Mouse (Mus musculus): ENCODE measurements around the gene Smarcc2. TPM values are rescaled to one million over a fixed set of nuclear protein-coding genes. Genes with fewer than 3 reads are reported as not detected.

Smarcc2 gene
- polyA plus RNA-seq, 1 experiment from 2014 or later: 34.9 TPM

DNA sequence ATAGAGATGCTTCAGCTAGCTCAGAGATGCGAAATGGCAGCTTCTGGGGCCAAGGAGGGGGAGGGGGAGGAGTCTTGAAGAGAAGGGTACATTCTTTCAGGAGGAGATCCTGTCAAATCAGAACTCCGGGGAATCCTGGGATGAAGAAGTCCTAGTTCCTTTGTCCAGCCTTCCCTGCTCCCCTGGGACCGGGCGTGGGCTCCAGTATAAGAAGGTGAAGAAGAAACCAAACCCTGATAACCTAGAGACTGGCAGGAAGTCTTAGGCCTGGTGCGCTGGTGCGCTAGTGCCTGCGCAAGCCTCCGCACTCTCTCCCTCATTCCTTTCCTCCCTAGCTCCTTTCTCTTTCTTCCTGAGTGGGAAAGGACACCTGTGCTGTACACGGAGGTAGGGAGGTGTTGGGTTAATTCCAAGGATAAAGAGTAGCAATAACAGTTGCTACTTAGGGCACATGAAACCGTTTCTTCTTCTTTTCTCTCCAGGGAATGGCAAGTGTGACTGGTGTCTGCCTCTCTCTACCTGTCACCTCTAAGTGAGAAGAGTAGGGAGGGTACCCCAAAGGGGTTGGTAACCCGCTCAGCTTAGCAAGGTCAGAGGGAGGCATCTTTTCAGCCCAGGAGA is 65.2 kb downstream of the Smarcc2 start:
- peak overlapping the region; percentile 92; the same call in 1 of the 2 replicates for H3K27ac ChIP-seq
- peak overlapping the region; percentile 90 for H3K9ac ChIP-seq
- H3K4me3 ChIP-seq: peak overlapping the region; percentile 83
- peaks cover 35% of the 10 kb centered on the region for H3K4me1 ChIP-seq
- peaks cover 5% of the 10 kb centered on the region; the same call in 1 of the 2 replicates for H3K27me3 ChIP-seq (replicated peaks)
- ATAC-seq: no peak
- WGBS (ENCODE audit: insufficient replicate concordance): 20% methylated on average over 11 of the region's 11 CpGs
- H3K36me3 ChIP-seq: peaks cover 33% of the 10 kb centered on the region
- no peaks in the 10 kb centered on the region for H3K9me3 ChIP-seq (replicated peaks)
- peak overlapping the region; percentile 100 for H3K4me2 ChIP-seq

DNA sequence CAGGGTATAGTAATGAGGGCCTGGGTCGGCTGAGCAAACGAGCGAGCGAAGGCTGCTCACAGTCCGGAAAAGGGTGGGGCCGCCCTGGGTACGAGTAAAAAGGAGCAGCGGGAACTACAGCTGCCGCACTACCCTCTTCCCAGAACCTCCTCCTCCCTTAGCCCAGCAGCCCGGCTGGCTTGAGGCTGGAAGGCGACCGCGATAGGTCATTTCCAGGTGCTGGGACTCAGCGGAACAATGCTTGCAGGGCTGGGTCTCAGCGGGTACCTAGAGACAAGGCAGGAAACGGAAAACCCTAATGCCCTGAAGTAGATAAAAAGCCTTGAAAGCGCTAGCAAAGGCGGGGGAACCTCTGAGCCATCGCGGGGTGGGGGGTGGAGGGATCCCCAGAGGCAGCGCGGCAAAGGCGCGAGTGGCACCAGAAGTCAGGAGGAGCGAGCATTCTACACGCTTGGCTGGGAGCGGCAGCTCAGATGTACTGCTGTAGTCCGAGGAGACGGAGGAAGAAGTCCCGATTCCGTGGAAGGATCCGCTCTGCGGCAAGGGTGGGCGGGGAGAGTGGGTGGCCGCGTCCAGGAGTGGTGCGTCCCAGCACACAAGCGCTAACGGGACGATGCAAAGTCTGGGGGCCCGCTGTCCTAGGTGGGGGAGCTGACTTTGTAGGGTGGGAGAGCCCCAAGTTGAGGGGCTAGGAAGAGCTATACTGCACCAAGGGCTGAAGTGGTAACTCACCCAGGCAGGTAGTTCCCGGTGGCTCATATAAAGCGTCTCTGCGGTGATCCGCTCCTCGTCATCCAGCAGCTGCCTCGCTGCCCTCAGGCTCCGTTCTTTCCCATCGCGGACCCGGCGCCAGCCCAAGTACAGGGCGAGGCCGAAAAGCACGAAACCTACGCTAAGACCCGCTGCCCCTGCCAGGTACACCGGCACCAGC is 65.9 kb downstream of the Smarcc2 start:
- Histone ChIP-seq H3K27ac (peak overlapping the region; percentile 92), H3K9me3 (replicated peaks) (no peaks in the 10 kb centered on the region), H3K4me1 (peaks cover 35% of the 10 kb centered on the region), H3K27me3 (replicated peaks) (peaks cover 5% of the 10 kb centered on the region), H3K36me3 (peaks cover 25% of the 10 kb centered on the region), H3K9ac (peak overlapping the region; percentile 90), H3K4me2 (peak overlapping the region; percentile 100), H3K4me3 (peak overlapping the region; percentile 83)
- WGBS (ENCODE audit: insufficient replicate concordance): 1% methylated on average over 58 of the region's 58 CpGs
- ATAC-seq: peak; percentile 12

DNA sequence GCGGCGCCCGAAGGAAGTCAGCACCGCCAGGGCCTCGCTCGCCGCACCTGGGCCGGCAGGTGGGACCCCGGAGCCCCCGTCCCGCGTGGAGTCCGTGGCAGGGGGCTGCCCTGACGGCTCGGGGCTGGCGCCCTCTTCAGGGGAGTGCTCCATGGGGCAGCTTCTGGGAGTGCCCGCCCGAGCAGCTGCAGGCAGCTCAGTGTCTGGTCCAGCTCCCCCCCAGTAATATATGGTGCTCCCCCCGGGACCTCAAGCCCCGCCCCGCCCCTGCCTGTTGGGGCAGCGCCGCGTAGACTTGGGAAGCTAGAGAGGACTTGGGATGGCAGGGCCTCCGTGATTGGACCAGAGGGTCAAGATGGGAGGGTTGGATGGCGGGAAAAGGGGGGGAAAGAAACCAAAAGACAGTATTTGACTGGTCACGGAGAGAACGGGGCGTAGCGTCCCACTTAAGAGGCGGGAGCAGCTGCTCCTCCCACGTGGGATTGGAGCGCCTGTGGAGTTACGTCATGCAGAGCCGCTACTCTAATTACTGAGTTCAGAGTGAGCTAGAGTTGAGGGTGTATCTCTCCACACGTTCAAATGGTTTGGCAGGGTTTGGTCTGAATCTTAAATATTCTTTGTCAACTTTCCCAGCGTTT is 66.7 kb downstream of the Smarcc2 start, which contains the start of gene Esyt1:
Esyt1 (minus strand) TSS at position 201 of the 638 bp plus-strand sequence.
- peak; percentile 96 for ATAC-seq
- H3K9me3 ChIP-seq (replicated peaks): no peaks in the 10 kb centered on the region
- peaks cover 17% of the 10 kb centered on the region for H3K36me3 ChIP-seq
- H3K4me1 ChIP-seq: peaks cover 35% of the 10 kb centered on the region
- peak within 1 kb of the TSS; percentile 100 for H3K4me2 ChIP-seq
- peaks cover 5% of the 10 kb centered on the region for H3K27me3 ChIP-seq (replicated peaks)
- peak within 1 kb of the TSS; percentile 90 for H3K9ac ChIP-seq
- peak within 1 kb of the TSS; percentile 83 for H3K4me3 ChIP-seq
- H3K27ac ChIP-seq: peak within 1 kb of the TSS; percentile 92
- whole genome bisulfite sequencing (ENCODE audit: insufficient replicate concordance): 1% methylated on average over 37 of the region's 37 CpGs

DNA sequence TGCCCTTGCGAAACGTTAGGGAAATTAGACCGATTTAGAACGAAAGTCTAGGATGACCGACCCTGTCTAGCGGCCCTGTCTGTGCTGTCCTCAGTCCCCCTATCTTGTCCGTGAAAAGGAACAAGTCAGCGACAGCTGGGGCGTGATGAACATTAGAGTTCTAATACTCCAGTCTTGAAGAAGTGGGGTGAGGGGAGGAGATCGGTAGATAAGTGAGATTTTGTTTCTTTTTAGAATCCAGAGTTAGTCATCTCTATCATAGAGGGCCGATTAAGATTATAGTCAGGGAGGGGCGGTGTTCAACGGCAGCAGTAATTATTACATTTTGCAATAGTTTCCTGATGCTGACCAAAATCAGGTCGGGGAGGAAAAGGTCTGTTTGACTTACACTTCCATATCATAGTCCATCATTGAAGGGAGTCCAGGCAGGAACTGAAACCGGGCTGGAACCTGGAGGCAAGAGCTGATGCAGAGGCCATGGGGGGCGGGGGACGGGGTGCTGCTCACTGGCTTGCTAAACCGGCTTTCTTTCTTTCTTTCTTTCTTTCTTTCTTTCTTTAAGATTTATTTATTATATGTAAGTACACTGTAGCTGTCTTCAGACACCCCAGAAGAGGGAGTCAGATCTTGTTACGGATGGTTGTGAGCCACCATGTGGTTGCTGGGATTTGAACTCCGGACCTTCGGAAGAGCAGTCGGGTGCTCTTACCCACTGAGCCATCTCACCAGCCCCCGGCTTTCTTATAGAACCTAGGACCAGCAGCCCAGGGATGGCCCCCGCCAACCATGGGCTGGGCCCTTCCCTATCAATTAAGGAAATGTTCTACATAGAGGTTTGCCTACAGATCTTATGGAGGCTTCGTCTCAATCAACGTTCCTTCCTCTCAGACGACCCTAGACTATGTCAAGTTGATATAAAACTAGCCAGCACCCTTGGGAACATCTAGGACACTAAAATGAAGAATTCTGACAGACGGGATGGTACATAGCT is 67.6 kb downstream of the Smarcc2 start:
- Histone ChIP-seq H3K4me2 (peak overlapping the region; percentile 100), H3K27ac (peak overlapping the region; percentile 78), H3K4me3 (peak overlapping the region; percentile 83), H3K4me1 (peaks cover 35% of the 10 kb centered on the region), H3K9ac (peak overlapping the region; percentile 68), H3K27me3 (replicated peaks) (peaks cover 5% of the 10 kb centered on the region), H3K9me3 (replicated peaks) (no peaks in the 10 kb centered on the region), H3K36me3 (peaks cover 10% of the 10 kb centered on the region; the same call in 1 of the 2 replicates)
- 25% methylated on average over 28 of the region's 28 CpGs for WGBS (ENCODE audit: insufficient replicate concordance)
- ATAC-seq: peak; percentile 38; the same call in 1 of the 2 replicates

DNA sequence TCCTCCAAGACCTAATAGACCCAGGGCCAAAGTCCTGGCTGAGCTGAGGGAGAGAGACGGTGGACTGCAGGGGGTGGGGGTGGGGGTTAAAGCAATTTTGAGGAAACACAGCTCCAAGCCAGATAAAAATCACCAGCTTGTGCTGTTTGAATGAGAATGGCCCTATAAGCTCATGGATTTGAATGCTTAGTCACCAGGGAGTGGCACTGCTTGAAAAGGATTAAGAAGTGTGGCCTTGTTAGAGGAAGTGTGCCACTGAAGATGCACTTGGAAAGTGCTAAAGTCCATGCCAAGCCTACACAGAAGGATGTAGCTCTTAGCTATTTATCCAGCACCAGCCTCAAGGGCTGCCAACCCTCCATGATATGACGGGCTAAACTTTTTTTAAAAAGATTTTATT is 76.2 kb downstream of the Smarcc2 start:
- H3K36me3 ChIP-seq: no peaks in the 10 kb centered on the region
- ATAC-seq: no peak
- no peak overlapping the region for H3K9ac ChIP-seq
- no peak overlapping the region for H3K27ac ChIP-seq
- peaks cover 24% of the 10 kb centered on the region for H3K4me1 ChIP-seq
- H3K27me3 ChIP-seq (replicated peaks): no peaks in the 10 kb centered on the region
- H3K9me3 ChIP-seq (replicated peaks): no peaks in the 10 kb centered on the region
- H3K4me3 ChIP-seq: no peak overlapping the region
- 59% methylated on average over 2 of the region's 2 CpGs for WGBS (ENCODE audit: insufficient replicate concordance)
- no peak overlapping the region for H3K4me2 ChIP-seq

DNA sequence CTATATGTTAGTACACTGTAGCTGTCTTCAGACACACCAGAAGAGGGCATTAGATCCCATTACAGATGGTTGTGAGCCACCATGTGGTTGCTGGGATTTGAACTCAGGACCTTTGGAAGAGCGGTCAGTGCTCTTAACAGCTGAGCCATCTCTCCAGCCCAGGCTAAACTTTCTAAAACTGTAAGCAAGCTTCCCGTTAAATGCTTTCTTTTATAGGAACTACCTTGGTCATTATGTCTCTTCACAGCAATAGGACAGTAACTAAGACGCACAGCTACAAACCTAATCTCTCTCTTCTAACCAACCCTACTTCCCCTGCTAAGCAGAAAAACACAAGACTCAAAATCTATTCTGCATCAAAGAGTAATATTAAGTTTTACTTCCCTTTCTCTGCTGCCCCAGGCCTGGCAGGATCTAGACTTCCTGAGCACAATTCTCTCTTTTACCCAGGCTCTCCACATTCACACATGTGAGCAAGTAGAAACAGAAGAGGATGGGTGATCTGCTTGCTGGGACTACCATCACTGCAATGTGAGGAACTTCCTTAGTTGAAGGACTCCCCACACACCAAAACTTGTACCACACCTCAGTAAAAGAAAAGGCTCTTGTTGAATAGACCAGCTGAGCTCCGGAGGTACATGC is 76.7 kb downstream of the Smarcc2 start:
- H3K4me2 ChIP-seq: peak overlapping the region; percentile 60
- H3K36me3 ChIP-seq: no peaks in the 10 kb centered on the region
- H3K9ac ChIP-seq: peak overlapping the region; percentile 58
- peak overlapping the region; percentile 59 for H3K27ac ChIP-seq
- WGBS (ENCODE audit: insufficient replicate concordance): 71% methylated on average over 4 of the region's 4 CpGs
- H3K27me3 ChIP-seq (replicated peaks): no peaks in the 10 kb centered on the region
- peaks cover 24% of the 10 kb centered on the region for H3K4me1 ChIP-seq
- H3K9me3 ChIP-seq (replicated peaks): no peaks in the 10 kb centered on the region
- peak overlapping the region; percentile 33 for H3K4me3 ChIP-seq
- 0 out of 2 replicates have a peak, but pooled peaks have one; percentile 9 for ATAC-seq

DNA sequence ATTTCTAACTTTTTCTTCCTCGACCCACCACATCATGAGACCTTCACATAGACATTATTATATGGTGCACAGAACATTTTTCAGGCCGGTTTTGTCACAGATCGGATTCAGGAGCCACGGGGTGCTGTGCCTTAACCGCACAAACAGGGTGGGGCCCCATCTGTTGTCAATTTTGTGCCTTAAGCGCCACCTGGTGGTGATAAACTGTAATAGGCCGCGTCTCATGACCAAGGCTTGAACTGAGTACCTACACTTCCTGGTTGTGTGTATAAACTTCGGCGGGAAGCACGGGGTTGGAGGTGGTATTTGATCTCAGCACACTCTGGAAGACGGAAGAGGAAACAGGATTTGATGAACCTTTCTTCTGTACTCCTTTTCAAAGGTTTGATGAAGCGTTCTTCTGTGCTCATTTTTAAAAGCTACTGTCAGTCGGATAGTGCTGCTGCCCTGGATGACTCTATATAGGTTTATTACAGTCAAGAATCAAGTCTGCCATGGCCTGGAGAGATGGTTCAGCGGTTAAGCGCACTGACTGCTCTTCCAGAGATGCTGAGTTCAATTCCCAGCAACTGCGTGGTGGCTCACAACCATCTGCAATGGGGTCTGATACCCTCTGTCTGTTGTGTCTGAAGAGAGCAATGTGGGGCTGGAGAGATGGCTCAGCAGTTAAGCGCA is 77.4 kb downstream of the Smarcc2 start:
- Histone ChIP-seq H3K27ac (peak overlapping the region; percentile 59), H3K9ac (peak overlapping the region; percentile 58)

DNA sequence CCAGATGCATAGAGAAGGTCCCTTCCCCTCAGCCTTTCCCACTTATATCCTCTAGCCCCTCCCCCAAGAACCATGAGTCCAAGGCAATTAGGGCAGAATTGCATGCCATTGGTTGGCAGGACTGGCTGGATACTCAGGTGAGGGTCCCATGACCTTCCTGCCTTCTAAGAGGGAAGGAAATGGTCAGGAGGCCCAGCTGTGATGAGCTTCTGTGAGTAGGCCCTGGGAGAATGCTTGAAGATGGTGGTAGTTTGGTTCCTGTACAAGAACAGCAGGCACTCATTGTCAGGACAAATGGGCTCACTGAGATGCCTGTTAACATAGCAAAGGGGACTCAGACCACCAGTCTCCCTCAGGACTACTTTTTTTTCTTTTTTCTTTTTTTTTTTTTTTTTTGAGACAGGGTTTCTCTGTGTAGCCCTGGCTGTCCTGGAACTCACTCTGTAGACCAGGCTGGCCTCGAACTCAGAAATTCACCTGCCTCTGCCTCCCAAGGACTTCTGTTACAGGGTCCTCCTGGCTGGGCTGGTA is 79.4 kb downstream of the Smarcc2 start:
- Histone ChIP-seq H3K4me1 (peaks cover 24% of the 10 kb centered on the region), H3K9me3 (replicated peaks) (no peaks in the 10 kb centered on the region), H3K27me3 (replicated peaks) (no peaks in the 10 kb centered on the region), H3K9ac (no peak overlapping the region), H3K27ac (no peak overlapping the region), H3K4me2 (no peak overlapping the region), H3K36me3 (peaks cover 17% of the 10 kb centered on the region), H3K4me3 (no peak overlapping the region)
- WGBS (ENCODE audit: insufficient replicate concordance): 93% methylated on average over 1 of the region's 1 CpGs
- no peak for ATAC-seq

More for the DNA sequence above, 77.4 kb downstream of the Smarcc2 start:
- Histone ChIP-seq H3K4me1 (peaks cover 24% of the 10 kb centered on the region), H3K4me3 (peak overlapping the region; percentile 33), H3K9me3 (replicated peaks) (no peaks in the 10 kb centered on the region), H3K36me3 (0 out of 2 replicates have a peak, but pooled peaks cover under 1% of the 10 kb centered on the region), H3K27me3 (replicated peaks) (no peaks in the 10 kb centered on the region), H3K4me2 (peak overlapping the region; percentile 60)
- whole genome bisulfite sequencing (ENCODE audit: insufficient replicate concordance): 15% methylated on average over 18 of the region's 18 CpGs
- ATAC-seq: peak; percentile 94
